Comparison of ENCODE assay signal across 8 mouse cellular contexts in the genomic region with DNA sequence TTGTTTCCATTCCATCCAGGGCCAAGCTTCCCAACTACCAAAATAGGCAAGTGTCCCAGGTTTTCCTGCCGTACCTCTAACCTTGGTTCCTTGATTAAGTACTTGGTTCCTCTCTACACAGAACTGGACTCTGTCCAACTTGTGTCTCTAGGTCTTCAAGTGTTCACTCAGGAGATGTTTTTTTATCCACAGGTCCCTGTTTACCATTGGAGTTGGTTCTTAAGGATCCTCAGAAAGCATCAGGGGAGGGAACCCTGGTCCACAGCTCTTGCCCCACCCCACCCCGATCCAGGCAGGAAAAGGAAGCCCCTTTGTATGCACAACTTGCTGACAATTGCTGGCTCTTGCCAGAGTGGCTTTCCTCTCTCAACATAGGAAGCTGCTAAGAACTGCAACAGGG.
DNase-seq lines count a peak whose midpoint lies in the region; ATAC-seq and TF ChIP-seq lines count a peak whose summit lies in the region.

No protein-coding gene starts in this region.

- TF ChIP-seq POLR2A in brain, embryonic 14.5 days (IDR thresholded peaks at IDR 0.05; ENCODE audit: borderline replicate concordance, extremely low read depth, insufficient read depth, insufficient read length, poor library complexity, severe bottlenecking): no peak

- no peaks in the 10 kb centered on the region for H3K9me3 ChIP-seq in intestine, embryonic 14.5 days (ENCODE audit: control insufficient read depth, low read length)
- no peaks in the 10 kb centered on the region for H3K9me3 ChIP-seq in liver, postnatal 0 days (ENCODE audit: low read length)
- no peaks in the 10 kb centered on the region for H3K9me3 ChIP-seq in forebrain, embryonic 12.5 days

- peak overlapping the region; percentile 84 for H3K27ac ChIP-seq in intestine, embryonic 14.5 days (ENCODE audit: low read depth)
- H3K27ac ChIP-seq in liver, postnatal 0 days (ENCODE audit: low read depth): peak overlapping the region; percentile 78
- H3K27ac ChIP-seq in forebrain, embryonic 12.5 days: no peak overlapping the region

- no peaks in the 10 kb centered on the region for H3K27me3 ChIP-seq in intestine, embryonic 14.5 days (replicated peaks; ENCODE audit: control insufficient read depth, insufficient read depth, low read length)
- no peaks in the 10 kb centered on the region for H3K27me3 ChIP-seq in liver, postnatal 0 days (ENCODE audit: insufficient read depth, low read length)
- peaks cover 17% of the 10 kb centered on the region; the same call in 1 of the 2 replicates for H3K27me3 ChIP-seq in forebrain, embryonic 12.5 days

- H3K36me3 ChIP-seq in intestine, embryonic 14.5 days (ENCODE audit: control insufficient read depth, insufficient read depth, low read length): no peaks in the 10 kb centered on the region
- H3K36me3 ChIP-seq in liver, postnatal 0 days (replicated peaks; ENCODE audit: insufficient read depth, low read length): no peaks in the 10 kb centered on the region
- no peaks in the 10 kb centered on the region for H3K36me3 ChIP-seq in forebrain, embryonic 12.5 days (replicated peaks)

- no peak for TF ChIP-seq EP300 in liver, postnatal 0 days (IDR thresholded peaks at IDR 0.05; ENCODE audit: low read depth)

- WGBS in intestine, embryonic 14.5 days: 27% methylated on average over 2 of the region's 2 CpGs
- 26% methylated on average over 2 of the region's 2 CpGs for WGBS in liver, postnatal 0 days (ENCODE audit: insufficient replicate concordance)
- 65% methylated on average over 2 of the region's 2 CpGs for WGBS in forebrain, embryonic 12.5 days

- H3K4me3 ChIP-seq in intestine, embryonic 14.5 days (ENCODE audit: low read depth, low read length): no peak overlapping the region
- H3K4me3 ChIP-seq in liver, postnatal 0 days (ENCODE audit: low read depth, low read length): no peak overlapping the region
- no peak overlapping the region for H3K4me3 ChIP-seq in forebrain, embryonic 12.5 days (replicated peaks)

- no peak for ATAC-seq in intestine, embryonic 14.5 days (replicated peaks; ENCODE audit: low FRiP score, low TSS enrichment, low read depth)
- no peak for ATAC-seq in liver, postnatal 0 days
- no peak for ATAC-seq in forebrain, embryonic 12.5 days (ENCODE audit: low FRiP score)

- H3K4me2 ChIP-seq in intestine, embryonic 14.5 days (ENCODE audit: low read length): no peak overlapping the region
- H3K4me2 ChIP-seq in liver, postnatal 0 days (ENCODE audit: low read depth, low read length): no peak overlapping the region; the same call in 1 of the 2 replicates
- H3K4me2 ChIP-seq in forebrain, embryonic 12.5 days: no peak overlapping the region

- no peak for TF ChIP-seq CTCF in brain, embryonic 14.5 days (IDR thresholded peaks at IDR 0.05; ENCODE audit: borderline replicate concordance, extremely low read depth, insufficient read depth, insufficient read length)
- no peak for TF ChIP-seq CTCF in liver, postnatal 0 days (IDR thresholded peaks at IDR 0.05; ENCODE audit: low read depth)

- peaks cover 24% of the 10 kb centered on the region for H3K4me1 ChIP-seq in intestine, embryonic 14.5 days (replicated peaks; ENCODE audit: control insufficient read depth, insufficient read depth, low read length)
- H3K4me1 ChIP-seq in liver, postnatal 0 days (ENCODE audit: insufficient read depth): peaks cover 20% of the 10 kb centered on the region
- peaks cover 25% of the 10 kb centered on the region for H3K4me1 ChIP-seq in forebrain, embryonic 12.5 days

- DNase-seq in adrenal gland, adult 2 months: peak; percentile 61
- DNase-seq in adrenal gland, postnatal 4 days (ENCODE audit: low spot score in 2 of 2): no peak
- peak; percentile 15 for DNase-seq in brain, embryonic 14.5 days (ENCODE audit: low read depth)
- DNase-seq in intestine, embryonic 14.5 days (ENCODE audit: low spot score): no peak
- no peak for DNase-seq in liver, postnatal 0 days
- no peak for DNase-seq in Muller cell, postnatal 12 days (ENCODE audit: inconsistent ontology term)
- no peak for DNase-seq in left cerebral cortex, adult 11 months (ENCODE audit: low spot score)

- H3K9ac ChIP-seq in intestine, embryonic 14.5 days (ENCODE audit: low read length): 0 out of 2 replicates have a peak overlapping the region, but pooled peaks have one; percentile 17
- H3K9ac ChIP-seq in liver, postnatal 0 days (replicated peaks): no peak overlapping the region
- no peak overlapping the region for H3K9ac ChIP-seq in forebrain, embryonic 12.5 days

Comparison
In these comparisons a context has a peak if more than half of its experiments do, and no peak if none do; other contexts are left out.
1. DNase-seq: peak in adrenal gland, adult 2 months (single experiment) and brain, embryonic 14.5 days (single experiment); none in adrenal gland, postnatal 4 days (0 of 2), intestine, embryonic 14.5 days (single experiment), liver, postnatal 0 days (single experiment), Muller cell, postnatal 12 days (single experiment) and left cerebral cortex, adult 11 months (single experiment).